Mouse (Mus musculus): Measurements from ENCODE around the gene Polr3h.

GRCm38 (mm10) chr15:81847161-81847560 lies 78.9 kb downstream of the Polr3h start:
- TF ChIP-seq GATA1 (IDR thresholded peaks at IDR 0.05; ENCODE audit: borderline replicate concordance, low read length): no peak
- no peak for TF ChIP-seq FLI1 (IDR thresholded peaks at IDR 0.05; ENCODE audit: low read length)

All from megakaryocyte, embryonic 14.5 days (primary cell).